18 mouse cellular contexts compared by ENCODE assay signal in the genomic region with DNA sequence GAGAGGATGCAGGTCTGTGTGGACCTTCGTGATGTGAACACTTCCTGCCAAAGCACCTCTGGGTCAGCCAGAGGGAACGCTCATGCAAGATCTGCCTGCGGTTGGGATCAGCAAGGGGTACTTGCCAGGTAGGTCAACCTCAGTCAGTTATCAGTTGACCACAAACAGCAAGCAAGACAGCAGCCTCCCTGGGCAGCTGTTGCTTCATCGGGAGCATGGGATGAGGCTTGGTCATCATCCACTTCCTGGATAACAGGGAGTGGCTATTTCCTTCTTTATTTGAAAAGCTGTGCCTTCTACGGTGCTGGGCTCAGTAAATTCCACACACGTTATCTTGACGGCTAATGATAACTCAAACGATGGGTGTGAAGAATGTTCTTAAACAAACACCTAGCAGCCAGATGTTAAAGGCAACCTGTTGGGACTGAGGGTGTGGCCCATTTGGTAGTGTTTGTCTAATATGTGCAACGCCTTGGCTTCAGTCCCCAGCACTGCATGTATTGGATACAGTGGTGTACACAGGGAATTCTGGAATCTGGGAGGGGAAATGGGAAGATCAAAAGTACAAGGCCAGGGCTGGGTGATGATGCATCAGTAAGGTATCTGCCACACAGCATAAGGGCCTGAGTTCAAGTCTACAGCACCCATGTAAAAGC. TPM values are rescaled to one million over a fixed set of nuclear protein-coding genes. Genes with fewer than 3 reads are reported as not detected.
DNase-seq lines count a peak whose midpoint lies in the region; ATAC-seq and TF ChIP-seq lines count a peak whose summit lies in the region.
"Had no signal": no experiment of that assay in that cellular context is flagged by ENCODE, and none has a peak within 500 bp of the region (broad histone marks: within the 10 kb centered on the region; RNA-seq: fewer than 3 reads in every experiment).

No protein-coding gene starts in this region.

- H3K4me2 ChIP-seq in heart, postnatal 0 days (ENCODE audit: low read depth, low read length) = no peak overlapping the region
- H3K4me2 ChIP-seq in hindbrain, embryonic 11.5 days (replicated peaks; ENCODE audit: low read depth, low read length) = no peak overlapping the region
- H3K4me2 ChIP-seq: forebrain, embryonic 12.5 days; heart, embryonic 13.5 days; hindbrain, embryonic 12.5 days had no signal

- DNase-seq in heart, postnatal 0 days (ENCODE audit: low spot score) = no peak
- no peak for DNase-seq in heart, postnatal 36 days
- peak; percentile 9 for DNase-seq in lung, postnatal 36 days
- no peak for DNase-seq in lung, adult 2 months
- DNase-seq in large intestine, adult 2 months (ENCODE audit: low read depth, low spot score) = peak; percentile 35
- no peak for DNase-seq in left cerebral cortex, postnatal 14 days (ENCODE audit: low spot score in 2 of 2)
- no peak for DNase-seq in frontal cortex, postnatal 36 days (ENCODE audit: low spot score in 2 of 2)
- DNase-seq in hindbrain, embryonic 11.5 days (ENCODE audit: low spot score) = no peak
- DNase-seq: cerebellum, adult 11-12 months; kidney, adult 8-10 months; layer of hippocampus, postnatal 36 days; right cerebral cortex, postnatal 25 days had no signal

- H3K36me3 ChIP-seq in heart, postnatal 0 days (replicated peaks; ENCODE audit: control insufficient read depth, insufficient read depth, low read length) = no peaks in the 10 kb centered on the region
- no peaks in the 10 kb centered on the region for H3K36me3 ChIP-seq in hindbrain, embryonic 11.5 days (ENCODE audit: control insufficient read depth, insufficient read depth, low read length)
- H3K36me3 ChIP-seq: forebrain, embryonic 12.5 days; heart, embryonic 13.5 days; hindbrain, embryonic 12.5 days had no signal

- no peaks in the 10 kb centered on the region for H3K27me3 ChIP-seq in heart, postnatal 0 days (ENCODE audit: control insufficient read depth, insufficient read depth, low read length)
- H3K27me3 ChIP-seq in hindbrain, embryonic 11.5 days (ENCODE audit: control insufficient read depth, insufficient read depth, low read length) = no peaks in the 10 kb centered on the region
- H3K27me3 ChIP-seq: forebrain, embryonic 12.5 days; heart, embryonic 13.5 days; hindbrain, embryonic 12.5 days; megakaryocyte, embryonic 14.5 days had no signal

- peak; percentile 20; the same call in 1 of the 2 replicates for ATAC-seq in heart, postnatal 0 days (ENCODE audit: insufficient read depth, low read depth)
- no peak for ATAC-seq in hindbrain, embryonic 11.5 days (ENCODE audit: low FRiP score)
- ATAC-seq: midbrain, embryonic 16.5 days; Patski had no signal

- H3K9ac ChIP-seq in heart, postnatal 0 days (replicated peaks; ENCODE audit: low read depth, low read length) = no peak overlapping the region
- H3K9ac ChIP-seq in hindbrain, embryonic 11.5 days (ENCODE audit: low read depth, low read length) = no peak overlapping the region
- H3K9ac ChIP-seq: forebrain, embryonic 12.5 days; heart, embryonic 13.5 days; hindbrain, embryonic 12.5 days had no signal

- no peaks in the 10 kb centered on the region for H3K9me3 ChIP-seq in heart, postnatal 0 days (replicated peaks; ENCODE audit: control insufficient read depth, low read length)
- no peaks in the 10 kb centered on the region for H3K9me3 ChIP-seq in hindbrain, embryonic 11.5 days (ENCODE audit: control insufficient read depth, low read length)
- H3K9me3 ChIP-seq: forebrain, embryonic 12.5 days; heart, embryonic 13.5 days; hindbrain, embryonic 12.5 days; megakaryocyte, embryonic 14.5 days had no signal

- TF ChIP-seq EP300 in heart, postnatal 0 days (IDR thresholded peaks at IDR 0.05; ENCODE audit: low read depth) = no peak

- no peaks in the 10 kb centered on the region for H3K4me1 ChIP-seq in heart, postnatal 0 days (ENCODE audit: control insufficient read depth, insufficient read depth)
- peaks cover 8% of the 10 kb centered on the region for H3K4me1 ChIP-seq in lung, adult 2 months (ENCODE audit: control insufficient read depth, insufficient read depth, low read length)
- H3K4me1 ChIP-seq in hindbrain, embryonic 11.5 days (replicated peaks; ENCODE audit: control insufficient read depth, insufficient read depth, low read length) = no peaks in the 10 kb centered on the region
- H3K4me1 ChIP-seq: forebrain, embryonic 12.5 days; heart, embryonic 13.5 days; hindbrain, embryonic 12.5 days had no signal

- TF ChIP-seq POLR2A in lung, adult 2 months (IDR thresholded peaks at IDR 0.05; ENCODE audit: borderline replicate concordance, extremely low read depth, low read depth, low read length) = no peak

- TF ChIP-seq CTCF in heart, postnatal 0 days (IDR thresholded peaks at IDR 0.05; ENCODE audit: low read depth) = no peak
- no peak for TF ChIP-seq CTCF in lung, adult 2 months (IDR thresholded peaks at IDR 0.05; ENCODE audit: insufficient read depth, low read length)

- 37% methylated on average over 9 of the region's 9 CpGs for WGBS in heart, postnatal 0 days
- 17% methylated on average over 9 of the region's 9 CpGs for WGBS in lung, adult 2 months
- WGBS in large intestine, adult 2 months = 15% methylated on average over 9 of the region's 9 CpGs
- 85% methylated on average over 9 of the region's 9 CpGs for WGBS in hindbrain, embryonic 11.5 days

- intact Hi-C loops in heart, postnatal 36 days (cut with DNase I) = loop anchor here (5.0 kb wide), 1 partner anchor 507 kb away; no protein-coding TSS in a partner anchor
- intact Hi-C loops in left cerebral cortex, postnatal 14 days (cut with DNase I) = no loop called here

- no peak overlapping the region for H3K4me3 ChIP-seq in heart, postnatal 0 days (ENCODE audit: low read depth, low read length)
- no peak overlapping the region for H3K4me3 ChIP-seq in lung, adult 2 months (replicated peaks; ENCODE audit: extremely low read depth, low read depth, low read length)
- H3K4me3 ChIP-seq in hindbrain, embryonic 11.5 days (ENCODE audit: low read depth, low read length) = no peak overlapping the region
- H3K4me3 ChIP-seq: forebrain, embryonic 12.5 days; heart, embryonic 13.5 days; hindbrain, embryonic 12.5 days; megakaryocyte, embryonic 14.5 days had no signal

- H3K27ac ChIP-seq in heart, postnatal 0 days (ENCODE audit: low read depth) = no peak overlapping the region
- no peak overlapping the region for H3K27ac ChIP-seq in hindbrain, embryonic 11.5 days (ENCODE audit: low read depth, low read length)
- H3K27ac ChIP-seq: forebrain, embryonic 12.5 days; heart, embryonic 13.5 days; hindbrain, embryonic 12.5 days had no signal

RNA-seq across cellular contexts. Expression of gene Ypel5, which starts 40.7 kb away (rescaled TPM):
- 32.5 and 39.0 TPM in 2 replicates for total RNA-seq in heart, postnatal 0 days (2014; rRNA removed; ENCODE audit: low replicate concordance)
- polyA plus RNA-seq in heart, postnatal 0 days (2015; fragmentation: Nextera tagmentation; extraction: Ambion mirVana) = 63.3 and 74.6 TPM in 2 replicates
- 10 to 100 TPM; 36.9 to 43.4 TPM for total RNA-seq in heart, postnatal 36 days (2021)
- polyA plus RNA-seq in lung, adult 2 months (2012; rRNA removed) = 17.1 and 19.7 TPM in 2 replicates
- polyA plus RNA-seq in large intestine, adult 2 months (2012; rRNA removed) = 14.2 and 16.7 TPM in 2 replicates
- 10 to 100 TPM; 60.6 to 61.4 TPM for total RNA-seq in left cerebral cortex, postnatal 14 days (2021)
- polyA plus RNA-seq in hindbrain, embryonic 11.5 days (2014; fragmentation: Nextera tagmentation; extraction: Ambion mirVana) = 79.3 and 80.4 TPM in 2 replicates

Comparison
In these comparisons a context has a peak if more than half of its experiments do, and no peak if none do; other contexts are left out.
1. DNase-seq: peak in lung, postnatal 36 days (single experiment) and large intestine, adult 2 months (single experiment); none in heart, postnatal 0 days (single experiment), heart, postnatal 36 days (0 of 2), lung, adult 2 months (single experiment), left cerebral cortex, postnatal 14 days (0 of 2), frontal cortex, postnatal 36 days (0 of 2) and hindbrain, embryonic 11.5 days (single experiment).